Mouse (Mus musculus) hindbrain, embryonic 15.5 days (tissue): ENCODE results near the gene Cfap97d2. TPM values are rescaled to one million over a fixed set of nuclear protein-coding genes. Genes with fewer than 3 reads are reported as not detected.
A peak's percentile ranks its signal among the peaks of the same experiment; 100 is the strongest.

Source experiments
- ATAC-seq: fragments of 200-750 bp; cut with Nextera tagmentation; 2 replicates; pipeline ENCODE4 v1.8.0; 2017; ENCODE audit warnings: low read depth, moderate number of reproducible peaks, moderate TSS enrichment; ENCODE audit not compliant: low FRiP score
- H3K27ac ChIP-seq: fragments of 300-500 bp; sonication (generic); replicated peaks from 2 replicates; pipeline ENCODE4 v1.5.1; 2015; ENCODE audit warnings: mild to moderate bottlenecking, inconsistent platforms
- H3K27me3 ChIP-seq: fragments of 300-500 bp; sonication (generic); 2 replicates; pipeline ENCODE4 v1.6.1; 2015; ENCODE audit warnings: control low read depth, inconsistent platforms
- H3K36me3 ChIP-seq: fragments of 300-500 bp; sonication (generic); 2 replicates; pipeline ENCODE4 v1.6.1; 2015; ENCODE audit warnings: control low read depth, inconsistent platforms
- H3K4me1 ChIP-seq: fragments of 300-500 bp; sonication (generic); replicated peaks from 2 replicates; pipeline ENCODE4 v1.6.1; 2015; ENCODE audit warnings: control low read depth, inconsistent platforms
- H3K4me2 ChIP-seq: fragments of 300-500 bp; sonication (generic); 2 replicates; pipeline ENCODE4 v1.6.1; 2015; ENCODE audit warnings: moderate library complexity, mild to moderate bottlenecking, inconsistent platforms
- H3K4me3 ChIP-seq: fragments of 300-500 bp; sonication (generic); 2 replicates; pipeline ENCODE4 v1.5.1; 2015; ENCODE audit warnings: mild to moderate bottlenecking, inconsistent platforms
- H3K9ac ChIP-seq: fragments of 300-500 bp; sonication (generic); 2 replicates; pipeline ENCODE4 v1.6.1; 2015; ENCODE audit warnings: inconsistent platforms
- H3K9me3 ChIP-seq: fragments of 300-500 bp; sonication (generic); 2 replicates; pipeline ENCODE4 v1.6.1; 2016; ENCODE audit warnings: control low read depth, inconsistent platforms
- WGBS: fragments of 180-500 bp; shearing (Covaris S2); methylation state at CpG from one replicate; pipeline ENCODE4 v1.1.7; 2015; 5-methylcytosine and 5-hydroxymethylcytosine counted together
- polyA plus RNA-seq: library from polyadenylated mRNA; unstranded; fragments of >200 nt; fragmentation: Nextera tagmentation; extraction: Ambion mirVana; gene quantifications from 2 replicates; pipeline ENCODE4 v1.2.1, GENCODE M21; 2015

Gene Cfap97d2
- polyA plus RNA-seq, 1 experiment from 2014 or later = 1.3 TPM

DNA sequence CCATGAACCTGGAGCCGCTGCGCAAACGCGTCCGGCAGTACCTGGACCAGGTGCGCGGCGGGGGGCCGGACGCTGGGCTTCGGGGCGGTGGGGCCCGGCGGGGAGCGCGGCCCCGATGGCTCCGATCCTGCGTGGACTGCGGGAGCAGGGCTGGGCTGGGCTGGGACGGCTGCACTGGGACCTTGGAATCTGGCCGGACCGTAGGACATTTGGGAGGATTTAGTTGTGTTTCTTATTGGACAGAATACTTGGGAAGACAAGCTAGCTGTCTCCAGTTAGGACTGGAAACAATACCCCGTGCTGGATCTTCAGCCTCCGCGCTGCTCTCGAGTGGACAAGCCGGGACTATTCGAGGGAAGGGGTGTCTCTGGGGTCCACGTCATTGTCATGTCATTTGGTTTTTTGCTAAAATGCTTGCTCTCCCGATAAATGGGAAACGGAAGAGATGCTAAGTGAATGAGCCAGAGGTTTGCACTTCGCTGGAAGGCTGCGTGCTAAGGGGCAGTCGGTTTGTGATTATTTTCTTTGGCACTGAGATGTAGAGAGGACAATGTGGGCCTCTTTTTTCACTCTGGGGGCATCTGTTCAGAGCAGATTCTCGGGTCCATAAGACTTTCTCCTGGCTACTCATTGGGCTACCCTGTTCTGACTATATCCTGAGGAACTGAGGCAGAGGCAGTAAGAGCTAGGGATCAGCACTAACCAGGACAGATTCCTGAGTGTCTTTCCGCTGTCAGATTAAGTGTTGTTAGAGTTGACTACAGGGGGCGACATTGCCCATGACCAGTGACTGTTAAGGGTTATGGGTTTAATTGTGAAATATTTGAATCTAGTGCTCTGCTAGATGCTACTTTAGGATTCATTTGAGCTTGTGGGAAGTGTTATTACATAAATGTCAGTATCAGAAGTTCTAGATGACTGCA is 52.4 kb downstream of the Cfap97d2 start:
- H3K27ac ChIP-seq = peak overlapping the region; percentile 84
- WGBS = under 1% methylated on average over 38 of the region's 38 CpGs
- peak overlapping the region; percentile 84 for H3K4me2 ChIP-seq
- peak overlapping the region; percentile 100 for H3K4me3 ChIP-seq
- peaks cover 19% of the 10 kb centered on the region for H3K36me3 ChIP-seq
- no peaks in the 10 kb centered on the region for H3K27me3 ChIP-seq
- peak overlapping the region; percentile 97 for H3K9ac ChIP-seq
- ATAC-seq = peak; percentile 81
- no peaks in the 10 kb centered on the region for H3K9me3 ChIP-seq
- peaks cover 24% of the 10 kb centered on the region for H3K4me1 ChIP-seq

DNA sequence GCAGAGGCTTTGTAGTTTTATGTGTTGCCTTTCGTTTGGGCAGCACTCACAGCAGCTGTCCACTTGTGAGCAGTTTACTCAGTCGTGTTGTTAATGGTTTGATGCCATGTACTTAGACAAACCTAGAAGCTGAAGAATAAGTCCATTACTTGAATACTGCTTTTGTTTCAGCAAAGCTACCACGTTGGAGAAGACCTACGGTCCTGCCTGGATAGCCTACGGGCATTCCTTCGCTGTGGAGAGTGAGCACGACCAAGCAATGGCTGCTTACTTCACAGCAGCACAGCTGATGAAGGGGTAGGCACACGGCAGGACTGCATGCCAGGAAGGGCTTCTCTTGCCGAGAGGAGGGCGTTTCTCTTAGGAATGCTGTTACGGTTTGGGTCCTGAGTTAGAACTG is 63.5 kb downstream of the Cfap97d2 start:
- Histone ChIP-seq H3K4me2 (no peak overlapping the region), H3K4me3 (no peak overlapping the region), H3K9me3 (no peaks in the 10 kb centered on the region), H3K36me3 (peaks cover 88% of the 10 kb centered on the region), H3K4me1 (no peaks in the 10 kb centered on the region), H3K9ac (no peak overlapping the region), H3K27me3 (no peaks in the 10 kb centered on the region), H3K27ac (no peak overlapping the region)
- 86% methylated on average over 11 of the region's 11 CpGs for WGBS
- ATAC-seq = no peak

DNA sequence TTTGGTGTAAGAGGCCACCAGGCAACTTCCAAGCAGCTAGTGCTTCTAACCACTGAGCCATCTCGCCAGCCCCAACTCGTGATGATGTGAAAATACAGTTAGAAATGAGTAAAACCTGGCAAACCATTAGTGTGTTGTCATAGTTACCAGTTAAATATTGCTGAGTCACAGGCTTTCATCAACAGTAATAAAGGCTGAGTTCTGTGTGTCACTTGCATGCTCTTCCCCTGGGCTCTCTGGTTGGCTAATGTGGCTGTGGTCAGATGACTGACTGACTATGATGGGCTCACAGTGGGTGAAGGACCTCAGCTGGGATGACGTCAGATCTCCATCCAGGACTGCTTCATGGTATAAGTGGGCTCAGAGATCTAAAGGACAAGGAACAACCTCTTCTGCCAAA is 74.8 kb downstream of the Cfap97d2 start:
- WGBS = 88% methylated on average over 3 of the region's 3 CpGs
- H3K9me3 ChIP-seq = no peaks in the 10 kb centered on the region
- no peak overlapping the region for H3K9ac ChIP-seq
- H3K27ac ChIP-seq = no peak overlapping the region
- no peak overlapping the region for H3K4me2 ChIP-seq
- no peak for ATAC-seq
- peaks cover 61% of the 10 kb centered on the region for H3K36me3 ChIP-seq
- H3K27me3 ChIP-seq = no peaks in the 10 kb centered on the region
- peaks cover 8% of the 10 kb centered on the region for H3K4me1 ChIP-seq
- H3K4me3 ChIP-seq = no peak overlapping the region

DNA sequence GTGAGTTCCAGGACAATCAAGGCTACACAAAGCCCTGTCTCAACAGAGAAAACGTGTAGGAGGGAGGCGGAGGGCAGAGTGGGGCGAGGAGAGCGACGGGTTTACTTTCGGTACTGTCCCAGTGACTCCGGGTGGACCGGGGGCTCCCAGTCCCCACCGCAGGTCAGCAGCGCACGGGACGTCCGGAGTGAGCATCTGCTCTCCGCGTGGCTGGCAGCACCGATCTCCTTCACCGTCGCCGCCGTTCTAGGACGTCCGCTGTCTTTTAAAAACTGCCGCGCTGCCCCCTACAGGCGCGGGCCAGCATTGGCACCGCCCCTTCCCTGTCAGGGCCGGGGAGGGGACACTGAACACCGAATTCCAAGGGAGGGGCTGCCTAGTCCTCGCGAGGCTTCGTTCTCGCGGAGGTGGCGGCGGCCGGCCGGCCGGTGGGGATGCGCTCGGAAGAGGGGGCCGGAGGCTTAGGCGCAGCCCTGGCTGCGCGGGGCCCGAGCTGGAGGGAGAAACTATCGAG is 79.6 kb downstream of the Cfap97d2 start, which contains the start of gene Upf3a:
Gene Upf3a, plus strand, starts transcription at position 366 of the 514 bp plus-strand sequence.
- peak within 1 kb of the TSS; percentile 89 for H3K4me3 ChIP-seq
- H3K9me3 ChIP-seq = no peaks in the 10 kb centered on the region
- H3K27me3 ChIP-seq = no peaks in the 10 kb centered on the region
- peak within 1 kb of the TSS; percentile 94 for H3K9ac ChIP-seq
- WGBS = under 1% methylated on average over 47 of the region's 47 CpGs
- peaks cover 15% of the 10 kb centered on the region for H3K4me1 ChIP-seq
- peak; percentile 97 for ATAC-seq
- peak within 1 kb of the TSS; percentile 84 for H3K4me2 ChIP-seq
- peaks cover 38% of the 10 kb centered on the region for H3K36me3 ChIP-seq
- H3K27ac ChIP-seq = peak within 1 kb of the TSS; percentile 100

DNA sequence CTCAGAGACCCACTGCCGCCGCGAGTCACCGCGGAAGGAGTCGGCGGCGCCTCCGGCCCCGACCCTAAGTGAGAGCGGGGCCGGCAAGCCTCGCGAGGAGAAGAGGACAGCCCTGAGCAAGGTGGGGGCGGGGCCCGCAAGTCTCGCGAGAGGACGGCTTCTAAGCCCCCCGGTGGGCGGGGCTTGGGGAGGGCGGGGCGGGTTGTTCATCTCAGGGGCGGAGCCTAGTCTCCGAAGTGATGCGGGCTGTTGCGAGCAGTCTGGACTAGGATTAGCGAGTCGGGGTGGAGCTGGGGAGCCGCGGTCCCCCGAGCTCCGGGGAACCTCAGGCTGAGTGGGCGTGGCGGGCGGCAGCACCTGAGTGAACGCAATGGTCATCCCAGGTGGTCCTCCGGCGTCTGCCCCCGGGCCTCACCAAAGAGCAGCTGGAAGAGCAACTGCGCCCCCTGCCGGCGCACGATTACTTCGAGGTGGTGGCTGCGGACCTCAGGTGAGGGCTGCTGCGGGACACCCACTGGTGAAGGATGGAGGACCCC is 80.1 kb downstream of the Cfap97d2 start:
- H3K4me2 ChIP-seq = peak overlapping the region; percentile 84
- H3K4me1 ChIP-seq = peaks cover 15% of the 10 kb centered on the region
- H3K27me3 ChIP-seq = no peaks in the 10 kb centered on the region
- 0% methylated on average over 43 of the region's 47 CpGs for WGBS
- H3K36me3 ChIP-seq = peaks cover 34% of the 10 kb centered on the region
- ATAC-seq = peak; percentile 97
- peak overlapping the region; percentile 89 for H3K4me3 ChIP-seq
- peak overlapping the region; percentile 100 for H3K27ac ChIP-seq
- no peaks in the 10 kb centered on the region for H3K9me3 ChIP-seq
- peak overlapping the region; percentile 94 for H3K9ac ChIP-seq

DNA sequence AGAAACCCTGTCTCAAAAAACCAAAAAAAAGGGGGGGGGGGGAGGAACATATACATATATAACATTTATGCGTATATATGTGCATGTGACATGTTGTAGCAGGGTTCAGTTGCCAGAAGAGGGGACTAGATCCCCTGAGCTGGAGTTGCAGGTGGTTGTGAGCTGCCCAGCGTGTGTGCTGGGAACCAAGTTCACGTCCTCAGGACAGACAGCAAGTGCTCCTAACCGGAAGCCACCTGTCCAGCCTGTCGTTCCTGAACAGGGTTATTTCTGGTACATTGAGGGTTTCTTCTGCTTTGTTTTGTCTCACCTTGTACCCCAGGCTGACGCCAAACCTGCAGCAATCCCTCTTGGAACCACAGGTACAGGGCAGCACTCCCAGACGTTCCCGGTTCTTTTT is 83.9 kb downstream of the Cfap97d2 start:
- H3K9me3 ChIP-seq = no peaks in the 10 kb centered on the region
- no peak overlapping the region for H3K27ac ChIP-seq
- H3K9ac ChIP-seq = no peak overlapping the region
- 96% methylated on average over 8 of the region's 8 CpGs for WGBS
- peaks cover 13% of the 10 kb centered on the region for H3K4me1 ChIP-seq
- ATAC-seq = no peak
- H3K27me3 ChIP-seq = no peaks in the 10 kb centered on the region
- H3K4me3 ChIP-seq = no peak overlapping the region
- H3K4me2 ChIP-seq = no peak overlapping the region
- H3K36me3 ChIP-seq = peaks cover 36% of the 10 kb centered on the region

Other genes starting within 250 kb of the Cfap97d2 start
- 52.1 and 53.8 TPM in 2 replicates for gene Gas6, start 211.4 kb upstream of the Cfap97d2 start, polyA plus RNA-seq
- not detected in 2 replicates for gene 1700029H14Rik, start 143.4 kb upstream of the Cfap97d2 start, polyA plus RNA-seq
- gene Rasa3, start 28.3 kb upstream of the Cfap97d2 start, polyA plus RNA-seq = 33.5 and 43.1 TPM in 2 replicates
- gene Cdc16, start 51.8 kb downstream of the Cfap97d2 start, polyA plus RNA-seq = 150 and 155 TPM in 2 replicates
- 39.5 and 41.9 TPM in 2 replicates for gene Upf3a, start 79.7 kb downstream of the Cfap97d2 start, polyA plus RNA-seq
- gene AF366264, start 132.5 kb downstream of the Cfap97d2 start, polyA plus RNA-seq = not detected in 2 replicates
- gene Champ1, start 163.8 kb downstream of the Cfap97d2 start, polyA plus RNA-seq = 46.4 and 49.3 TPM in 2 replicates
- 143 TPM in 2 replicates for gene Coprs, start 184.4 kb downstream of the Cfap97d2 start, polyA plus RNA-seq